Mouse (Mus musculus) olfactory bulb, adult 2 months (tissue): ENCODE results near the gene Abcg4.

Experiments
- CTCF ChIP-seq: fragments of 200-500 bp; IDR thresholded peaks from 2 replicates; pipeline ENCODE4 v1.5.1; 2012; ENCODE audit warnings: low read depth, mild to moderate bottlenecking, low read length, moderate library complexity; ENCODE audit not compliant: insufficient read depth
- POLR2A ChIP-seq: fragments of 200-500 bp; IDR thresholded peaks from 2 replicates; pipeline ENCODE4 v1.6.1; 2012; ENCODE audit warnings: mild to moderate bottlenecking, low read depth, low read length, moderate library complexity; ENCODE audit not compliant: insufficient read depth

- TF ChIP-seq CTCF (no peak), POLR2A (no peak)
Observed at GRCm38 (mm10) chr9:44319105-44319886, 30.9 kb upstream of the Abcg4 start.
